Mouse (Mus musculus): ENCODE data around the gene Bcl11a. TPM values are rescaled to one million over a fixed set of nuclear protein-coding genes. Genes with fewer than 3 reads are reported as not detected.

Bcl11a gene
- polyA plus RNA-seq, 1 experiment from 2014 or later = 71.9 TPM

GRCm38 (mm10) chr11:24107414-24107813 lies 29.6 kb downstream of the Bcl11a start:
- Histone ChIP-seq H3K36me3 (replicated peaks; ENCODE audit: control insufficient read depth, insufficient read depth, low read depth, low read length) (no peaks in the 10 kb centered on the region), H3K9ac (replicated peaks; ENCODE audit: low read length) (no peak overlapping the region), H3K4me1 (ENCODE audit: control insufficient read depth, insufficient read depth, low read length) (no peaks in the 10 kb centered on the region), H3K9me3 (replicated peaks; ENCODE audit: control insufficient read depth, low read length) (no peaks in the 10 kb centered on the region), H3K4me3 (ENCODE audit: low read depth, low read length) (no peak overlapping the region), H3K27me3 (ENCODE audit: control insufficient read depth, insufficient read depth, low read length) (no peaks in the 10 kb centered on the region), H3K4me2 (ENCODE audit: low read depth, low read length) (no peak overlapping the region), H3K27ac (replicated peaks; ENCODE audit: low read depth, low read length) (no peak overlapping the region)
- no peak for ATAC-seq (replicated peaks; ENCODE audit: insufficient number of reproducible peaks, low FRiP score, low TSS enrichment, low read depth)
- DNase-seq (ENCODE audit: low spot score) = no peak
- 89% methylated on average over 5 of the region's 5 CpGs for WGBS

DNA sequence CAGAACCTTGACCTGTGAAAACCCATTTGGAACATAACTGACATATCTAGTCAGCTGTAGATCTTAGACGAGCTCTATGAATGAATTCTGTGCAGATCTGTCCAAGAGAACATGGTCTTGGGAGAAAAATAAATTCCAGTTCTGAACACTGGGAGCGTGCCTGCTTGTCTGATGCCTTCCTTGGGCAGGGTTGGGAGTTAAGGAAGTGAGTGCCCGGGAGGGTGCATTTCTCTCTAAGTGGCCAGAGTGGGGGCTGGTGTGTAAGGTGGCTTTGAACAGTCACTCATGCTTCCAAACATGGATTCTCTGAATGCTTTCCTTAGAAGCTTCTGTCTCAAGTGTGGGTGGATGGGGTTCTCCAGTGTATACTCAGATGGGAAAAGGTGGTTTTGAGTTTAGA lies 31.1 kb downstream of the Bcl11a start:
- ATAC-seq (replicated peaks; ENCODE audit: insufficient number of reproducible peaks, low FRiP score, low TSS enrichment, low read depth) (no peak), DNase-seq (ENCODE audit: low spot score) (no peak)
- Histone ChIP-seq H3K4me3 (ENCODE audit: low read depth, low read length) (no peak overlapping the region), H3K9me3 (replicated peaks; ENCODE audit: control insufficient read depth, low read length) (no peaks in the 10 kb centered on the region), H3K27me3 (ENCODE audit: control insufficient read depth, insufficient read depth, low read length) (no peaks in the 10 kb centered on the region), H3K4me2 (ENCODE audit: low read depth, low read length) (no peak overlapping the region), H3K27ac (replicated peaks; ENCODE audit: low read depth, low read length) (no peak overlapping the region), H3K9ac (replicated peaks; ENCODE audit: low read length) (no peak overlapping the region), H3K36me3 (replicated peaks; ENCODE audit: control insufficient read depth, insufficient read depth, low read depth, low read length) (no peaks in the 10 kb centered on the region), H3K4me1 (ENCODE audit: control insufficient read depth, insufficient read depth, low read length) (no peaks in the 10 kb centered on the region)
- 64% methylated on average over 3 of the region's 3 CpGs for WGBS

DNA sequence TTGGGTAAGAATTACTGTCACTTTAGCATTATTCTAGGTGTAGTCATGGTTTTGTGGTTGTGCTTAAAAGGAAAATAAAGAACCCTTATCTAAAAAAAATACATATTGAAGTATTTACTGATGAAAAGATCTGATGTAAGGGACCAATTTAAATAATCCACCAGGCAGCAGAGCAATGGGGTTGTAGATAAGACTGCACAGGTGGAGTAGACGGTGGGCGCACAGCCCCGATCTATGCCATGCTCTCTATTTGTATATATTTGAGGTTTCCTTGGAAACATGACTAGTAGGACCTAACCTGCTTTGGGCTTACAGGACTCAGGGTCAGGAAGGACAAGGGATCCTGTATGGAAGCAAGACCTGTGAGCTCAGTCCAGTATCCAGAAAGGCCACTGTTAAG lies 31.5 kb downstream of the Bcl11a start:
- Histone ChIP-seq H3K9ac (replicated peaks; ENCODE audit: low read length) (no peak overlapping the region), H3K27me3 (ENCODE audit: control insufficient read depth, insufficient read depth, low read length) (no peaks in the 10 kb centered on the region), H3K4me2 (ENCODE audit: low read depth, low read length) (no peak overlapping the region), H3K27ac (replicated peaks; ENCODE audit: low read depth, low read length) (no peak overlapping the region), H3K36me3 (replicated peaks; ENCODE audit: control insufficient read depth, insufficient read depth, low read depth, low read length) (no peaks in the 10 kb centered on the region), H3K4me3 (ENCODE audit: low read depth, low read length) (no peak overlapping the region), H3K4me1 (ENCODE audit: control insufficient read depth, insufficient read depth, low read length) (no peaks in the 10 kb centered on the region), H3K9me3 (replicated peaks; ENCODE audit: control insufficient read depth, low read length) (no peaks in the 10 kb centered on the region)
- ATAC-seq (replicated peaks; ENCODE audit: insufficient number of reproducible peaks, low FRiP score, low TSS enrichment, low read depth) = no peak
- DNase-seq (ENCODE audit: low spot score) = no peak
- WGBS = 93% methylated on average over 3 of the region's 3 CpGs

DNA sequence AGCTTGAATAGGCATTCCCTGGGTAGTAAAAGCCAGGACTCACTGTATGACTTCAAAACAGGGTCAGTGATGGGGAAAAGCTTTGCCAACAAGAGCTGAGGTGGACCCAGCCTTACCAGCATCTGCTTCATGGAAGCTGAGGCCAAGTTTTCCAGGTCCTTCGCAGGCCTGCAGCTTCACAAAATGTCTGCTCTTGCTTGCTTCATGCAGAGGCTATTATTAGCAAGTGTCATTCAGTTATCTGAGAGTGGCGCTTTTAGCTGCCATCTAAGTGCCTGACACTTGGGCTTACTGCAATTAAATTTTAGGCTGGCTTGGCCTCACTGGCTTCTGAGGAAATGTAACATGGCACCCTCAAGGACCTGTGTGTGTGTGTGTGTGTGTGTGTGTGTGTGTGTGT lies 32.3 kb downstream of the Bcl11a start:
- H3K4me3 ChIP-seq (ENCODE audit: low read depth, low read length) = no peak overlapping the region
- H3K27ac ChIP-seq (replicated peaks; ENCODE audit: low read depth, low read length) = no peak overlapping the region
- no peaks in the 10 kb centered on the region for H3K4me1 ChIP-seq (ENCODE audit: control insufficient read depth, insufficient read depth, low read length)
- WGBS = 77% methylated on average over 2 of the region's 2 CpGs
- no peak overlapping the region for H3K4me2 ChIP-seq (ENCODE audit: low read depth, low read length)
- H3K36me3 ChIP-seq (replicated peaks; ENCODE audit: control insufficient read depth, insufficient read depth, low read depth, low read length) = no peaks in the 10 kb centered on the region
- no peaks in the 10 kb centered on the region for H3K9me3 ChIP-seq (replicated peaks; ENCODE audit: control insufficient read depth, low read length)
- no peaks in the 10 kb centered on the region for H3K27me3 ChIP-seq (ENCODE audit: control insufficient read depth, insufficient read depth, low read length)
- no peak overlapping the region for H3K9ac ChIP-seq (replicated peaks; ENCODE audit: low read length)
- DNase-seq (ENCODE audit: low spot score) (no peak), ATAC-seq (replicated peaks; ENCODE audit: insufficient number of reproducible peaks, low FRiP score, low TSS enrichment, low read depth) (no peak)

DNA sequence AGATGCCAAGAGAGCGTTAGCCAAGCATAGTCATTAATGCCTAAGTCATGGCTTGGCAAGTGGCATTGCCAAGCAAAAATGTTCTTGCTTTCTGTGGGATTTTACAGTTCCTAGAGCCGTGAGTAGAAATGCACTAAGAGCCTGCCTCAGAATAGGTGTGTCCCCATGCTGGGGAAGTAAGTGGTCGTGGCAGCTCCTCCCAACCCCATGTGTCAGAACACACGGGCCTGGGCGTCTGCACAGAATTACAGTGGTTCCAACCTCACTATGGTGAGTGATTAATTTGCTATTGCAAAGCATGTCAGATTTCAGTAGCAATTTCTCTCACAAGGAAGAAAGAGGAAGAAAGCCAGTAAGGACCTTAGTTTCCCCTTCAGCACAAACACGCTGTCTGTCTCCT lies 33.9 kb downstream of the Bcl11a start:
- DNase-seq (ENCODE audit: low spot score) (no peak), ATAC-seq (replicated peaks; ENCODE audit: insufficient number of reproducible peaks, low FRiP score, low TSS enrichment, low read depth) (no peak)
- Histone ChIP-seq H3K9me3 (replicated peaks; ENCODE audit: control insufficient read depth, low read length) (no peaks in the 10 kb centered on the region), H3K4me3 (ENCODE audit: low read depth, low read length) (no peak overlapping the region), H3K36me3 (replicated peaks; ENCODE audit: control insufficient read depth, insufficient read depth, low read depth, low read length) (no peaks in the 10 kb centered on the region), H3K9ac (replicated peaks; ENCODE audit: low read length) (no peak overlapping the region), H3K4me2 (ENCODE audit: low read depth, low read length) (no peak overlapping the region), H3K4me1 (ENCODE audit: control insufficient read depth, insufficient read depth, low read length) (no peaks in the 10 kb centered on the region), H3K27me3 (ENCODE audit: control insufficient read depth, insufficient read depth, low read length) (no peaks in the 10 kb centered on the region), H3K27ac (replicated peaks; ENCODE audit: low read depth, low read length) (no peak overlapping the region)
- 50% methylated on average over 6 of the region's 6 CpGs for WGBS

DNA sequence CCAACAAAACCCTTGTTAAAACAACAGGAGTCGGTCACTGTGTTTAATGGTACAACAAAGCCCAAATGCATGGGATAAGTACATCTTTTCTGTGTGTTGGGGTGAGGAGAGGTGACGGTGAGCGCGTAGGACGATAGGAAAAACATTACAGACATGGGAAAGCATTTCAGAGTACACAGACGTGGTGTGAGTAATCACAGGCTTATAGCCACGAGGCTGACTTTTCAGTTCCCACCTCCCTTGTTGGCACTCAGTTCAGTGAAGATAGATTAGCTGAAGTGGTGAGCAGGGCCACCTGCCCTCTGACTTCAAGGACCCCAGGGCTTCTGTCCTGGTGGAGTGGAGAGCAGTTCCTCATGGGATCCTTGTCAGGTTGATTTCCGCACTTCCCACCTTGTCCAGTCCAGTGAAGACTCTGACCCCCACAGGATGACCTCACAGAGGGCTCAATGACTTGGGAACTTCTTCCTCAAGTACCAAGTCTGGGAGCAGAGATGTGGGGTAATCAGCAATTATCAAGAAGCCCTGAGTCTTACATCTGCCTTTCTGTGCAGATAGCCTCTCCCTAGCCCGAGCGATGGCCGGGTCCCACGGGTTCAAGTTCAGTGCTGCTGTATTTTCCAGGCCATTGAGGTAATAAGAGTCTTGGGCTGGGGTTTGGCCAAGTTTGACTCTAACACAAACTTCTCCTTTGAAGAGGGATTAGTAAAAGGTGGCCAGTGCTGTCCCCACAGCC lies 37.3 kb downstream of the Bcl11a start:
- no peak overlapping the region for H3K4me3 ChIP-seq (ENCODE audit: low read depth, low read length)
- no peaks in the 10 kb centered on the region for H3K9me3 ChIP-seq (replicated peaks; ENCODE audit: control insufficient read depth, low read length)
- ATAC-seq (replicated peaks; ENCODE audit: insufficient number of reproducible peaks, low FRiP score, low TSS enrichment, low read depth) (no peak), DNase-seq (ENCODE audit: low spot score) (no peak)
- no peak overlapping the region for H3K4me2 ChIP-seq (ENCODE audit: low read depth, low read length)
- H3K27ac ChIP-seq (replicated peaks; ENCODE audit: low read depth, low read length) = no peak overlapping the region
- WGBS = 77% methylated on average over 12 of the region's 12 CpGs
- H3K27me3 ChIP-seq (ENCODE audit: control insufficient read depth, insufficient read depth, low read length) = no peaks in the 10 kb centered on the region
- H3K36me3 ChIP-seq (replicated peaks; ENCODE audit: control insufficient read depth, insufficient read depth, low read depth, low read length) = no peaks in the 10 kb centered on the region; the same call in 1 of the 2 replicates
- no peak overlapping the region for H3K9ac ChIP-seq (replicated peaks; ENCODE audit: low read length)
- H3K4me1 ChIP-seq (ENCODE audit: control insufficient read depth, insufficient read depth, low read length) = no peaks in the 10 kb centered on the region

GRCm38 (mm10) chr11:24116041-24116440 lies 38.2 kb downstream of the Bcl11a start:
- no peak overlapping the region for H3K4me2 ChIP-seq (ENCODE audit: low read depth, low read length)
- H3K4me1 ChIP-seq (ENCODE audit: control insufficient read depth, insufficient read depth, low read length) = no peaks in the 10 kb centered on the region
- ATAC-seq (replicated peaks; ENCODE audit: insufficient number of reproducible peaks, low FRiP score, low TSS enrichment, low read depth) = no peak
- no peak overlapping the region for H3K4me3 ChIP-seq (ENCODE audit: low read depth, low read length)
- no peaks in the 10 kb centered on the region; the same call in 1 of the 2 replicates for H3K36me3 ChIP-seq (replicated peaks; ENCODE audit: control insufficient read depth, insufficient read depth, low read depth, low read length)
- H3K9ac ChIP-seq (replicated peaks; ENCODE audit: low read length) = no peak overlapping the region
- no peaks in the 10 kb centered on the region for H3K9me3 ChIP-seq (replicated peaks; ENCODE audit: control insufficient read depth, low read length)
- no peaks in the 10 kb centered on the region for H3K27me3 ChIP-seq (ENCODE audit: control insufficient read depth, insufficient read depth, low read length)
- 79% methylated on average over 2 of the region's 2 CpGs for WGBS
- H3K27ac ChIP-seq (replicated peaks; ENCODE audit: low read depth, low read length) = no peak overlapping the region
- no peak for DNase-seq (ENCODE audit: low spot score)

DNA sequence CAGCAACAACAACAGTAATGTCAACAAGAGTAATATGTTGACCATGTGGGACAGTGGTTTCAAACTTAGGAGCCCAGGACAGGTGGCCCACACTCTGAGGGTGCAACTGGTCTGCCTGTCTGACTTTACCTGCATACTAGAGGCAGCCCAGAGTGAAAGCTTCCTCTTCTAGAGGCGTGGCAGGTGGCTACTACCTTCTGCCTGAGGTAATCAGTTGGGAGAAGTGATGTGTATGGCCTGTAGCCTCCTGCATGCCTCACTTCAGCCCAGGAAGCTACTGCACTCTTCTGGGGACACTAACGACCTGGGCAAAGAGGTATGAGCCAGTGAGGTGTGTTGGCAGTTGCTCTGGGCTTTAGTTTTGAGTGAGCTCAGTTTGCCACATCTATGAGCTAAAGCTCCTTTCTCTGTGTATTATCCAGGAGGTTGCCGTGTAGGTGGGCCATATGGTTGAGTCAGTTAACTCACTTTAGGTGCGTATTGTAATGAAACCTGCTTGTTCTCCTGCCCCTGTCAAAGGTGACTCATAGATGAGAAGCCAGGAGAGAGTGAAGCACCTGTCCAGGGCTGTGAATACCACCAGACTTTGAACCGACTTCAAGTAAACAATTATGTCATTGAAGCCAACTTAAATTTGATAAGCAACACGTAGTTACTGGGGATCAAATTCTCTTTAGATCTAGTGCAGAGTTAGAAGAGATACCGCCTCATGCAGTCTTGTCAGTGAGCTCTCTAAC lies 38.9 kb downstream of the Bcl11a start:
- H3K4me1 ChIP-seq (ENCODE audit: control insufficient read depth, insufficient read depth, low read length) = no peaks in the 10 kb centered on the region
- H3K9me3 ChIP-seq (replicated peaks; ENCODE audit: control insufficient read depth, low read length) = no peaks in the 10 kb centered on the region
- 83% methylated on average over 7 of the region's 7 CpGs for WGBS
- no peak overlapping the region for H3K4me3 ChIP-seq (ENCODE audit: low read depth, low read length)
- no peak overlapping the region for H3K4me2 ChIP-seq (ENCODE audit: low read depth, low read length)
- no peak overlapping the region for H3K9ac ChIP-seq (replicated peaks; ENCODE audit: low read length)
- H3K27me3 ChIP-seq (ENCODE audit: control insufficient read depth, insufficient read depth, low read length) = no peaks in the 10 kb centered on the region
- no peak overlapping the region for H3K27ac ChIP-seq (replicated peaks; ENCODE audit: low read depth, low read length)
- DNase-seq (ENCODE audit: low spot score) = no peak
- ATAC-seq (replicated peaks; ENCODE audit: insufficient number of reproducible peaks, low FRiP score, low TSS enrichment, low read depth) = no peak
- H3K36me3 ChIP-seq (replicated peaks; ENCODE audit: control insufficient read depth, insufficient read depth, low read depth, low read length) = no peaks in the 10 kb centered on the region; the same call in 1 of the 2 replicates
